Mouse (Mus musculus) C2C12 (cell line): ENCODE data around the gene Ddx42.

Experiments
- CTCF ChIP-seq: IDR thresholded peaks from one replicate; pipeline ENCODE4 v1.5.1; 2011; ENCODE audit not compliant: control insufficient read depth, insufficient read depth, insufficient read length
- MYOG ChIP-seq: IDR thresholded peaks from one replicate; pipeline ENCODE4 v1.6.1; 2011; ENCODE audit not compliant: control insufficient read depth, insufficient read length; ENCODE audit errors: extremely low read depth
- USF1 ChIP-seq: IDR thresholded peaks from one replicate; pipeline ENCODE4 v1.6.1; 2011; ENCODE audit warnings: low read depth, mild to moderate bottlenecking, control low read depth, moderate library complexity

DNA sequence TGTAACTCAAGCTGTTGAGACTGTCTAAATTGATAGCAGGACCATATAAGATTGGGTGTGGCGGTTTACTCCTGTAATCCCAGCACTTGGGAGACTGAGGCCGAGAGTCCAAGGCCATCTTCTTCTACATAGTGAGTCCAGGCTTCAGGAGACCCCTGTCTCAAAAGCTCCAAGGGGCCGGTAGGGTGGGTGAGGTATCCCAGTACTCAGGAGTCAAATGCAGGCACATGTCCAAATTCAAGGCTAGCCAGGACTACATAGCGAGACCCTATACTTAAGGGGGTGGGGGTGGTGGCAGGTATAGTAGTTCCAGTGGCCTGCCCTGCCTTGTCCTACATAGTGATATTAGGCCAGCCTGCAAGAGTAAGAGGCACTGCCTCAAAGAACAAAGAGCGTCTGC is 1.9 kb upstream of the Ddx42 start:
- TF ChIP-seq CTCF (no peak), MYOG (no peak), USF1 (no peak)
